Mouse (Mus musculus): ENCODE results near the gene Rnf7. TPM values are rescaled to one million over a fixed set of nuclear protein-coding genes. Genes with fewer than 3 reads are reported as not detected.

Rnf7 gene
- polyA plus RNA-seq, 1 experiment from 2014 or later, result 169 TPM

GRCm38 (mm10) chr9:96445351-96445750 lies 33.1 kb downstream of the Rnf7 start:
- WGBS, result 39% methylated on average over 4 of the region's 4 CpGs
- Histone ChIP-seq H3K27ac (replicated peaks) (no peak overlapping the region), H3K4me3 (ENCODE audit: low read depth, low read length) (no peak overlapping the region), H3K36me3 (ENCODE audit: control insufficient read depth, insufficient read depth, low read length) (no peaks in the 10 kb centered on the region), H3K4me2 (replicated peaks; ENCODE audit: low read depth) (no peak overlapping the region), H3K9ac (ENCODE audit: low read length) (no peak overlapping the region), H3K27me3 (ENCODE audit: control insufficient read depth, insufficient read depth, low read length) (no peaks in the 10 kb centered on the region), H3K9me3 (ENCODE audit: control insufficient read depth, low read length) (no peaks in the 10 kb centered on the region), H3K4me1 (replicated peaks; ENCODE audit: control insufficient read depth, insufficient read depth) (no peaks in the 10 kb centered on the region)
- DNase-seq (ENCODE audit: low spot score) (no peak), ATAC-seq (ENCODE audit: low FRiP score, low TSS enrichment) (no peak)
- no peak for TF ChIP-seq CTCF (IDR thresholded peaks at IDR 0.05; ENCODE audit: low read depth)
- TF ChIP-seq EP300 (optimal IDR thresholded peaks at IDR 0.05), result no peak

DNA sequence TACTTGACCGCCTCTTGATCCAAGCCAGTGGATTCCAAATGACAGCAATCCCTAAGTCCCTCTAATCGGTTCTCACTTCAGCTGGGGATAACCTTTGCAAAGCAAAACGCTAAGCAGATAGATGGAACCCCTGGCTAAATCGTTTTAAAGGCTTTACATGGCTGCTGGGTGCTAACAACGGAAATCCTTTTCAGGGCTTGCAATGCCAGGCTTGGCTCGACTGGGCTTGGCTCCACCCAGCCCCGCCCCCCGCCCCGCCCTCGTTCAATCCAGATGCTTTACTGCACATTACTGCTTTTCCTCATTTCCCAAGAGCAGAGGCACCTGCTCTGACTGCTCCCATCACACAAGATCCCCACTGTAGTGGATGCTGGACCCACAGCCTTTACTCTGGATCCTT lies 36.4 kb downstream of the Rnf7 start:
- Histone ChIP-seq H3K9me3 (ENCODE audit: control insufficient read depth, low read length) (no peaks in the 10 kb centered on the region), H3K9ac (ENCODE audit: low read length) (no peak overlapping the region), H3K4me3 (ENCODE audit: low read depth, low read length) (no peak overlapping the region), H3K36me3 (ENCODE audit: control insufficient read depth, insufficient read depth, low read length) (no peaks in the 10 kb centered on the region), H3K27me3 (ENCODE audit: control insufficient read depth, insufficient read depth, low read length) (no peaks in the 10 kb centered on the region), H3K27ac (replicated peaks) (no peak overlapping the region), H3K4me1 (replicated peaks; ENCODE audit: control insufficient read depth, insufficient read depth) (peaks cover 3% of the 10 kb centered on the region; the same call in 1 of the 2 replicates), H3K4me2 (replicated peaks; ENCODE audit: low read depth) (no peak overlapping the region)
- WGBS, result 27% methylated on average over 10 of the region's 10 CpGs
- no peak for TF ChIP-seq CTCF (IDR thresholded peaks at IDR 0.05; ENCODE audit: low read depth)
- TF ChIP-seq EP300 (optimal IDR thresholded peaks at IDR 0.05), result no peak
- peak; percentile 51 for DNase-seq (ENCODE audit: low spot score)
- ATAC-seq (ENCODE audit: low FRiP score, low TSS enrichment), result no peak

GRCm38 (mm10) chr9:96438334-96438871 lies 40.1 kb downstream of the Rnf7 start:
- Histone ChIP-seq H3K36me3 (ENCODE audit: control insufficient read depth, insufficient read depth, low read length) (no peaks in the 10 kb centered on the region), H3K27me3 (ENCODE audit: control insufficient read depth, insufficient read depth, low read length) (no peaks in the 10 kb centered on the region), H3K27ac (replicated peaks) (peak overlapping the region; percentile 82), H3K4me3 (ENCODE audit: low read depth, low read length) (peak overlapping the region; percentile 47), H3K9me3 (ENCODE audit: control insufficient read depth, low read length) (no peaks in the 10 kb centered on the region), H3K9ac (ENCODE audit: low read length) (peak overlapping the region; percentile 75), H3K4me2 (replicated peaks; ENCODE audit: low read depth) (peak overlapping the region; percentile 95), H3K4me1 (replicated peaks; ENCODE audit: control insufficient read depth, insufficient read depth) (peaks cover 4% of the 10 kb centered on the region; the same call in 1 of the 2 replicates)
- 2% methylated on average over 8 of the region's 8 CpGs for WGBS
- ATAC-seq (ENCODE audit: low FRiP score, low TSS enrichment), result peak; percentile 70
- DNase-seq (ENCODE audit: low spot score), result peak; percentile 63
- no peak for TF ChIP-seq CTCF (IDR thresholded peaks at IDR 0.05; ENCODE audit: low read depth)
- TF ChIP-seq EP300 (optimal IDR thresholded peaks at IDR 0.05), result no peak

DNA sequence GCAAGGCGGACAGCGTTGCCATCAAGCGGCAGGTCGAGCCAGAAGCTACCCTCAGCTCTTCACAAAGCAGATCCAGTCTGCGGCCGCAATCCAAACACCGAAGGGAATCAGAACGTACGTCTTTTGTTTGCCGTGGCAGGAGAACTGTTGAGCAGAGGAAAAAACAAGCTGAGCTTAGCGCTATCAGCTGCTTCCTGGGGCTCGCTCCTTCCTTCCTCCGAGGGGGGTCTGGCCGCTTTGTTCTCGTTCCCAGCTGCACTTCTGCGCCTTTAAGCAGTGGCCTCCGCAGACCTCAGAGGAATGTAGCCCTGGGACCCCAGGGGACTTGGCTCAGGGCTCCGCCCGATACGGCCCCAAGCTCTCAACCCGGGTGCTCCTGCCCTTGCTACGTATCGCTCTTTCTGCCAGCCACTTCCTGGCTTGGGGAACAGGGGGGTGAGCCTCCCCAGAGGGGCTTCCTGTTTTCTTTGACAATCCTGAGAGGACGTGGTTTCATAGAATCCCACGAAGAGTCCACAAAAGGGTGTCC lies 40.6 kb downstream of the Rnf7 start:
- peak overlapping the region; percentile 75 for H3K9ac ChIP-seq (ENCODE audit: low read length)
- DNase-seq (ENCODE audit: low spot score) (peak; percentile 64), ATAC-seq (ENCODE audit: low FRiP score, low TSS enrichment) (peak; percentile 73)
- H3K27me3 ChIP-seq (ENCODE audit: control insufficient read depth, insufficient read depth, low read length), result no peaks in the 10 kb centered on the region
- H3K4me3 ChIP-seq (ENCODE audit: low read depth, low read length), result peak overlapping the region; percentile 47
- no peaks in the 10 kb centered on the region for H3K9me3 ChIP-seq (ENCODE audit: control insufficient read depth, low read length)
- peaks cover 4% of the 10 kb centered on the region; the same call in 1 of the 2 replicates for H3K4me1 ChIP-seq (replicated peaks; ENCODE audit: control insufficient read depth, insufficient read depth)
- peak overlapping the region; percentile 95 for H3K4me2 ChIP-seq (replicated peaks; ENCODE audit: low read depth)
- peak overlapping the region; percentile 82 for H3K27ac ChIP-seq (replicated peaks)
- TF ChIP-seq EP300 (optimal IDR thresholded peaks at IDR 0.05) (no peak), CTCF (IDR thresholded peaks at IDR 0.05; ENCODE audit: low read depth) (peak; percentile 49)
- no peaks in the 10 kb centered on the region for H3K36me3 ChIP-seq (ENCODE audit: control insufficient read depth, insufficient read depth, low read length)
- under 1% methylated on average over 25 of the region's 25 CpGs for WGBS

DNA sequence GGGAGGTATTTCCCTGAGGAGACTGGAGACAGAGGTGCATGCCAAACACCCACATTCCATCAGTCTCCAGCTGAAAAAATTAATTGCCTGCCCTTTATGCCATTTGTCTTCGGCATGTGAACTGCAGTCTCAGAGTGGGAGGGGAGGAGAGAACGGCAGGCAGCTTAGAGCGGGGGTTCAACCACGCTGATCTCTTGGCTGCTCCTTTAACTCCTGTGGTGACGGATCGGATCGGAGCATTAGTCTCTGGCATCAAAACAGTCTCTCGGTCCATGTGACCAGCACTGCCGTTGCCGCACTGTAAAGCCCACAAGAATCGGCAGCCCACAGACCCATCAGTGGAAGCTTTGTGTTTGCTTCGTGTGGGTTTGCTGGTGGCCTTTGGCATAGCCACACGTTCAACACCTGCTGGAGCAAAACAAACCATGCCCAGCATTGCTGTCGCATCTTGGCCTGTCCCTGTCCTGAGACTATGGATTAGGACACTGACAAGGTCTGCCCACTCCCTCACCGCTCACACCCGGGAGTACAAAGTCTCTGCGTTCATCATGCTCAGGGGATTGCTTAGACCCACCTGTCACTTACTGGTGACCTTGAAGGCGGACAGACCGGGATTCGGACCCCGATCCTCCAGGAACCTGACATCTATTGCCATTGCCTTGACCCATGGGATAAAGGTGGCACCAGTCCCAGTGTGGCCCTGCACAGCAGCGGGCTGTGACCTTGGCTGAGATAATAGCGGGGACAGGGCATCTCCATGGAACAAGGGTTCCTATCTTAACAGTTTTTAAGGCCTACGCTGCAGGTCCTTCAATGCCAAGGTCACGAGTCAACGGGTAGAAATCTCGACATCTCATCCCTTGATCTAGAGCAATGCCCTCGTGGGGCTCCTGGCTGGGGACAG lies 41.3 kb downstream of the Rnf7 start:
- Histone ChIP-seq H3K27ac (replicated peaks) (peak overlapping the region; percentile 82), H3K4me2 (replicated peaks; ENCODE audit: low read depth) (peak overlapping the region; percentile 95), H3K4me3 (ENCODE audit: low read depth, low read length) (peak overlapping the region; percentile 47), H3K27me3 (ENCODE audit: control insufficient read depth, insufficient read depth, low read length) (no peaks in the 10 kb centered on the region), H3K9ac (ENCODE audit: low read length) (peak overlapping the region; percentile 75), H3K36me3 (ENCODE audit: control insufficient read depth, insufficient read depth, low read length) (no peaks in the 10 kb centered on the region), H3K4me1 (replicated peaks; ENCODE audit: control insufficient read depth, insufficient read depth) (peaks cover 4% of the 10 kb centered on the region; the same call in 1 of the 2 replicates), H3K9me3 (ENCODE audit: control insufficient read depth, low read length) (no peaks in the 10 kb centered on the region)
- TF ChIP-seq CTCF (IDR thresholded peaks at IDR 0.05; ENCODE audit: low read depth), result no peak
- TF ChIP-seq EP300 (optimal IDR thresholded peaks at IDR 0.05), result no peak
- WGBS, result 25% methylated on average over 28 of the region's 28 CpGs
- no peak; the same call in 1 of the 2 replicates for ATAC-seq (ENCODE audit: low FRiP score, low TSS enrichment)
- no peak for DNase-seq (ENCODE audit: low spot score)
